Mouse (Mus musculus) liver, adult 2 months (tissue): ENCODE data around the gene Cdc25a.

ENCODE experiments used
- CTCF ChIP-seq: fragments of 200-500 bp; IDR thresholded peaks from 2 replicates; pipeline ENCODE4 v1.5.1; 2011; ENCODE audit warnings: low read depth, low read length, control low read depth
- POLR2A ChIP-seq: fragments of 200-500 bp; IDR thresholded peaks from 2 replicates; pipeline ENCODE4 v1.6.1; 2011; ENCODE audit warnings: low read length, control low read depth; ENCODE audit not compliant: insufficient read depth; ENCODE audit errors: extremely low read depth

GRCm38 (mm10) chr9:109870983-109871572 is 4.3 kb upstream of the Cdc25a start:
- TF ChIP-seq CTCF (no peak), POLR2A (no peak)
